Mouse (Mus musculus) inflammation-experienced regulatory T-cells, adult 6 months (primary cell): ENCODE data around the gene Yeats2. TPM values are rescaled to one million over a fixed set of nuclear protein-coding genes. Genes with fewer than 3 reads are reported as not detected.

Source experiments
- polyA plus RNA-seq, 3 experiments: library from polyadenylated mRNA; unstranded; fragments of 100-300 nt; shearing (Covaris generic); gene quantifications; one replicate each; pipeline ENCODE4 v1.2.1; 2017

The Yeats2 gene
- polyA plus RNA-seq, 3 experiments from 2014 or later: 6.1 to 11.9 (median 9.4) TPM

Other genes with a start within 250 kb of the Yeats2 start
- 100 to 1,000 TPM; 205 to 255 (median 211) TPM for gene Klhl6, start 158.0 kb upstream of the Yeats2 start, polyA plus RNA-seq
- gene Klhl24, start 43.5 kb upstream of the Yeats2 start, polyA plus RNA-seq: 10 to 100 TPM; 26.4 to 33.1 (median 32.5) TPM
- under 1 TPM in 2 of 3 experiments, not detected in 1; 0.18 to 0.23 TPM for gene Map6d1, start 100.3 kb downstream of the Yeats2 start, polyA plus RNA-seq
- 10 to 100 TPM; 77.6 to 82.2 (median 82.2) TPM for gene Parl, start 161.3 kb downstream of the Yeats2 start, polyA plus RNA-seq
- gene Cyp2ab1, start 184.3 kb downstream of the Yeats2 start, polyA plus RNA-seq: not detected